Mouse (Mus musculus): ENCODE measurements around the gene Ric3. TPM values are rescaled to one million over a fixed set of nuclear protein-coding genes. Genes with fewer than 3 reads are reported as not detected.
A peak's percentile ranks its signal among the peaks of the same experiment; 100 is the strongest.

The Ric3 gene
- polyA plus RNA-seq, 1 experiment from 2014 or later = 5.3 TPM

DNA sequence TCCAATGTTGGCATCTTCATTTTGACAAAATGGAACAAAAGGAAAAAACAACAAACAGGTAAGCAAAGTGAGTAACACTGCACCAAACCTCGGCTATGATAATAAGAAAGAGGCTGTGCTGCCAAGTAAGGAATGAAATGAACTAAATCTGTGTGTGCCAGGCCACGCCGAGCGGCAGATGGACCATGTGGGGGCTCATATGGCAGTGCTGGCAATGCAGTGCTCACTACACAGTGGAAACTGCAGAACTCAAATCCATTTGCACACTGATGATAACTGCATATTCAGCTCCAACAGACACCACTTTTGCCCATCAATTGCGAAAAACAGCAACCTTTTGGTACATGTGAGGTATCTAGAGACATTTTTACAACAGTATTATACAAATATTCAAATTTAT is 43.7 kb downstream of the Ric3 start:
- Histone ChIP-seq H3K27ac (no peak overlapping the region), H3K9me3 (no peaks in the 10 kb centered on the region), H3K36me3 (no peaks in the 10 kb centered on the region), H3K9ac (no peak overlapping the region), H3K4me1 (no peaks in the 10 kb centered on the region), H3K4me3 (no peak overlapping the region), H3K27me3 (no peaks in the 10 kb centered on the region), H3K4me2 (replicated peaks) (no peak overlapping the region)
- WGBS = 81% methylated on average over 5 of the region's 5 CpGs
- ATAC-seq (ENCODE audit: insufficient number of reproducible peaks, insufficient read depth, low FRiP score, low TSS enrichment) = no peak

DNA sequence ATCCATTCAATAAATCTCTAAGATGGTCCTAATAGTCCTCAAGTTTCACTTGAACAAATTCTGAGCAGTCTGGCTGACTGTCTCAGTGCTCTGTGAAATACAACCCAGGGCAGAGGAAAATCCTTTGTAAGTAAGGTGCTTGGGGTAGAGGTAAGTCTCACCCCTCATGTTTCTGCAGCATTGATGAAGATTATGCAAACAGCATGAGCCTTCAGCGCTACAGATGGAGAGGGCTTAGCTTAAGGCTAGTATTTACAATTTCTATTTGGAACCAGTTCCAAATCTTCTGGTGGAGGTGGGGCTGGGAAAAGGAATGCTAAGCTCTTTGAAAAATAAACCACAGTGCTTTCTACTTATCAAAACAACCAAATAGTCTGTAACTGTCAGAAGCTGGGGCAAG is 44.1 kb downstream of the Ric3 start:
- Histone ChIP-seq H3K4me3 (no peak overlapping the region), H3K27me3 (no peaks in the 10 kb centered on the region), H3K4me2 (replicated peaks) (no peak overlapping the region), H3K9me3 (no peaks in the 10 kb centered on the region), H3K27ac (no peak overlapping the region), H3K36me3 (no peaks in the 10 kb centered on the region), H3K4me1 (no peaks in the 10 kb centered on the region), H3K9ac (no peak overlapping the region)
- 0 out of 2 replicates have a peak, but pooled peaks have one; percentile 6 for ATAC-seq (ENCODE audit: insufficient number of reproducible peaks, insufficient read depth, low FRiP score, low TSS enrichment)
- 43% methylated on average over 1 of the region's 1 CpGs for WGBS

DNA sequence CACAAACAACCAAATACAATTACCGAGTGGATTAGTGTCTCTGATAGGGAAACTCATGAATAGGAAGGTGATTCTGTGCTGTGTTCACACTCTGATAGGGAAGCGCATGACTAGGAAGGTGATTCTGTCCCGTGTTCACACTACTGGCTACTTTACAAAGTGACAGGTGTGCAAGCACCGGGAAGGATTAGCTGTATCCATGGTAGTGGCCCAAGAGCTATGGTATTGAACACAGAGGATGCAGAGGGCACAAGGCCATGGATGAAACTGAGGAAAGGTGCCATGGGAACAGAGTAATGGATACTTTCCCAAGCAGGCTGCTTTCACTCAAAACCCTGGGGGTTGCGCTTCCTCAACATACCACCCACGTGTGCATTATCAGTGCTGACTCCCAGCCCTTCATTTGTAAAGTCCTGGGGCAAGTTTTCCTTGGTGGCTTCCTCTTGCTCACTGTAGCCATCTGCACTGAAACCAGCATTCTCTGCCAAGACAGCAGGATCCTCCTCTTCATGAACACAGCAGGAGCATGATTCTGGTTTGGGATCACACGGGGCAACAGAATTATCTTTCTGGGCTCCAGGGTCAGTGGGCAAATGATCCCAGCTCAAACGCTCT is 44.9 kb downstream of the Ric3 start:
- Histone ChIP-seq H3K4me3 (no peak overlapping the region), H3K9ac (no peak overlapping the region), H3K9me3 (no peaks in the 10 kb centered on the region), H3K27me3 (no peaks in the 10 kb centered on the region), H3K27ac (no peak overlapping the region), H3K4me2 (replicated peaks) (no peak overlapping the region), H3K36me3 (no peaks in the 10 kb centered on the region), H3K4me1 (no peaks in the 10 kb centered on the region)
- no peak for ATAC-seq (ENCODE audit: insufficient number of reproducible peaks, insufficient read depth, low FRiP score, low TSS enrichment)
- WGBS = 77% methylated on average over 8 of the region's 8 CpGs

DNA sequence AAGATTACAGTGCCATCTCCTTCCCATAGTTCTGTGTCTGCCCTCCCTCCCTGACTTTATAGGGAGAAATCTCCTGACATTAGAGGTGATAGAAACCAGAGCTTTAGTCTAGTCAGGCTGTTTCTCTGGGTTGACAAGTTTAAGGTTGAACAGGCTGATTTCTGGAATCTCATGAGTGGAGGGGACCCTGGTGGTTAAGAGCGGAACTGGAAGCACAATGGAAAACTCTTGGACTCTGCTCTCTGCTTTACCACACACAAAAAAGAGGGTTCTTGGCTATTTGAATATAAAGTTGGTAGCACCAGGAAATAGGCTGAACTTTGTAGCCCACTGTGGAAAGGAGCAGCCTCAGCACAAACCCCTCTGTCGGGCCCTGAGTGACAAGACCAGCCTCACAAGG is 51.1 kb downstream of the Ric3 start:
- H3K4me2 ChIP-seq (replicated peaks) = no peak overlapping the region
- no peaks in the 10 kb centered on the region for H3K4me1 ChIP-seq
- no peak overlapping the region for H3K4me3 ChIP-seq
- no peak overlapping the region for H3K9ac ChIP-seq
- no peaks in the 10 kb centered on the region for H3K27me3 ChIP-seq
- 69% methylated on average over 2 of the region's 2 CpGs for WGBS
- H3K9me3 ChIP-seq = no peaks in the 10 kb centered on the region
- ATAC-seq (ENCODE audit: insufficient number of reproducible peaks, insufficient read depth, low FRiP score, low TSS enrichment) = no peak
- H3K36me3 ChIP-seq = no peaks in the 10 kb centered on the region
- H3K27ac ChIP-seq = no peak overlapping the region

DNA sequence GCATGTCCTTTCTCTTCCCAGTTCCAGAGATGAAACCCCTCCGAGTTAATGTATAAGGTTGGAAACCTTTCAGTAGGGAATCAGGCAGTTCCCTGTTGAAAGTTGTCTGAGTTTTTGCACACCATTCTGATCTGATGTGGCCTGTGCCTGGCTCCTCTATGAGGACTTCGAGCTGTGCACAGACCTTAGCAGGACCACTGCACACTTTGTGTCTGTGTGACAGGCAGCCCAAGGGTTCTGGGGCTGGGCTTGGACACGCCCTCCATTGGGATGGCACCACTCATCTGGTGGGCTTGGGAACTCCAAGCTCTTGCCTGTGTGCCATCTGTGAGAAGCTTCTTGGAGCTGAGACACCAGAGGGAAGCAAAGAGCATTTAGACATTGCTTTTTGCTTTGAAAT is 51.8 kb downstream of the Ric3 start:
- WGBS = 78% methylated on average over 3 of the region's 3 CpGs

DNA sequence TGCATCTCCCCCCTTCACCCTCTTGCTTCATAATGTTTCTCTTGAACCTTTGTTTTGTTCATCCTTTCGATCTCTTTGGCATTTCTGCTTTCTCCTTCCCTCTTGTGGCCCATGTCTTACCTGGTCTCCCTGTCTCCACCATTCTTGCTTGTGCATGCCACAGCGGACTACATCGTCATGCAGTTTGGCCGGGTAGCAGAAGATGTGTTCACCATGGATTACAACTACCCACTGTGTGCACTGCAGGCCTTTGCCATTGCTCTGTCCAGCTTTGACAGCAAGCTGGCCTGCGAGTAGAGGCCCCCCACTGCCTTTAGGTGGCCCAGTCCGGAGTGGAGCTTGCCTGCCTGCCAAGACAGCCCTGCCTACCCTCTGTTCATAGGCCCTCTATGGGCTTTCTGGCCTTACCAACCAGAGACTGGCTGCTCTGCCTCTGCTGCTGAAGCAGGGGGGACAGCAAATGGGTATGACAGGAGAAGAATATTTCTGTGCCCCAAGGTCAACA is 53.1 kb downstream of the Ric3 start:
- H3K9ac ChIP-seq = no peak overlapping the region; the same call in 1 of the 2 replicates
- WGBS = 83% methylated on average over 6 of the region's 6 CpGs
- H3K27me3 ChIP-seq = no peaks in the 10 kb centered on the region
- H3K9me3 ChIP-seq = no peaks in the 10 kb centered on the region
- H3K4me1 ChIP-seq = no peaks in the 10 kb centered on the region
- no peaks in the 10 kb centered on the region for H3K36me3 ChIP-seq
- no peak overlapping the region for H3K4me3 ChIP-seq
- H3K27ac ChIP-seq = no peak overlapping the region
- no peak overlapping the region for H3K4me2 ChIP-seq (replicated peaks)
- no peak for ATAC-seq (ENCODE audit: insufficient number of reproducible peaks, insufficient read depth, low FRiP score, low TSS enrichment)

More for the DNA sequence above, 51.8 kb downstream of the Ric3 start:
- H3K27ac ChIP-seq = no peak overlapping the region
- H3K36me3 ChIP-seq = no peaks in the 10 kb centered on the region
- no peaks in the 10 kb centered on the region for H3K27me3 ChIP-seq
- H3K9ac ChIP-seq = no peak overlapping the region
- H3K4me2 ChIP-seq (replicated peaks) = no peak overlapping the region
- H3K4me3 ChIP-seq = no peak overlapping the region
- no peaks in the 10 kb centered on the region for H3K9me3 ChIP-seq
- H3K4me1 ChIP-seq = no peaks in the 10 kb centered on the region
- no peak for ATAC-seq (ENCODE audit: insufficient number of reproducible peaks, insufficient read depth, low FRiP score, low TSS enrichment)

DNA sequence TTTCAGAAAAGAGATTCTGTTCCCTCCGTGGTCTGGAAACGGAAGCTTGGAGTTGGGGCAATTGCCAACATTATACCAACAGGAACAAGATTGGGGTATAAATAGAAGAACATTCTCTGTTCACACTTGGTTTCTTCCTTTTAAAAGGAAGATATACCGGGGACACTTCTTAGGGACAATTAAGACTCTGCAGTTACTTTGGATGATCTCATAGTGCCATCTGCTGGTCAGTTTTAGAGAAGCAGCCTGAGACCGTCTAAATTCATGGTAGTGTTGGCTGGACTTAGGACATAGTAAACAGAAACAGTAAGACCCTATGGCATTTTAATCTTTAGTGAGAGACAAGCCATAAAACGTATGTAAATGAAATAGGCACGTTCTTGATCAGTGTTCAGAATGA is 54.9 kb downstream of the Ric3 start:
- Histone ChIP-seq H3K4me2 (replicated peaks) (no peak overlapping the region), H3K9me3 (no peaks in the 10 kb centered on the region), H3K36me3 (no peaks in the 10 kb centered on the region), H3K27me3 (no peaks in the 10 kb centered on the region), H3K9ac (no peak overlapping the region), H3K27ac (no peak overlapping the region), H3K4me1 (no peaks in the 10 kb centered on the region), H3K4me3 (no peak overlapping the region)
- WGBS = 30% methylated on average over 6 of the region's 6 CpGs
- no peak for ATAC-seq (ENCODE audit: insufficient number of reproducible peaks, insufficient read depth, low FRiP score, low TSS enrichment)

DNA sequence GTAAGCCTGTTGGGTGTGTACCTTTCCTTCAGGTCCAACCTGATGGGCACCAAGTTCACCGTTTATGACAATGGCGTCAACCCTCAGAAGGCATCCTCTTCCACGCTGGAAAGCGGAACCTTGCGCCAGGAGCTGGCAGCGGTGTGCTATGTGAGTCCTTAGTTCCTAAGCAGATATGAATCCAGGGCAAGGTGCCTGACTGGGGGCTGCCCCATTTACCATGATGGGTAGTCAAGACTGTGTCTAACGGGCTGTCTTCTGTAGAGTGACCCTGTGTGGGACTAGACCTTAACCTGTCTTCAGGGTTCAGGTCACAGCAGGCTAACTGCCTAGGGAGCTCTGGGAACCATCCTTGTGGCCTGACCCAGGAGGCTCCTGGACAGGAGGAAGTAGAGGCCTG is 55.4 kb downstream of the Ric3 start:
- Histone ChIP-seq H3K9me3 (no peaks in the 10 kb centered on the region), H3K27ac (no peak overlapping the region), H3K4me1 (no peaks in the 10 kb centered on the region), H3K4me2 (replicated peaks) (no peak overlapping the region), H3K36me3 (no peaks in the 10 kb centered on the region), H3K27me3 (no peaks in the 10 kb centered on the region), H3K4me3 (no peak overlapping the region), H3K9ac (no peak overlapping the region)
- 91% methylated on average over 7 of the region's 7 CpGs for WGBS
- 0 out of 2 replicates have a peak, but pooled peaks have one; percentile 24 for ATAC-seq (ENCODE audit: insufficient number of reproducible peaks, insufficient read depth, low FRiP score, low TSS enrichment)

DNA sequence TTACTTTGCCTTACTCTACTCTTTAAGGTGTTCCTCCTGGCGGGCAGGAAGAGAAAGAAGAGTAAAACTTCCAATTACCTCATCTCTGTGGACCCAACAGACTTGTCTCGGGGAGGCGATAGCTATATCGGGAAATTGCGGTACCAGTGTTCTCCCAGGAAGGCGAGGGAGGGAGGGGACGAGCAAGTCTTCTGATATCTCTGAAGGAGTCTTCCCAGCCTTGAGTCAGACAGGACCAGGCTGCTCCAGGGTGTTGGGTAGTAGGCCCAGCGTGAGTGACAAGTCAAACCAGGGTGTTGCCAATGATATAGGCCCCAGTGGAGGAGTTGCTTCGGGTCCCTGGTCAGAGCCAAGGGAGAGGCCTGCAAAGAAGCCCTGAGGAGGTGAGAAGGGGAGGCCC is 56.2 kb downstream of the Ric3 start:
- H3K27me3 ChIP-seq = no peaks in the 10 kb centered on the region
- H3K36me3 ChIP-seq = no peaks in the 10 kb centered on the region
- no peak for ATAC-seq (ENCODE audit: insufficient number of reproducible peaks, insufficient read depth, low FRiP score, low TSS enrichment)
- H3K4me3 ChIP-seq = no peak overlapping the region
- no peak overlapping the region for H3K27ac ChIP-seq
- H3K9ac ChIP-seq = no peak overlapping the region
- H3K9me3 ChIP-seq = no peaks in the 10 kb centered on the region
- WGBS = 88% methylated on average over 9 of the region's 9 CpGs
- no peak overlapping the region for H3K4me2 ChIP-seq (replicated peaks)
- no peaks in the 10 kb centered on the region for H3K4me1 ChIP-seq

DNA sequence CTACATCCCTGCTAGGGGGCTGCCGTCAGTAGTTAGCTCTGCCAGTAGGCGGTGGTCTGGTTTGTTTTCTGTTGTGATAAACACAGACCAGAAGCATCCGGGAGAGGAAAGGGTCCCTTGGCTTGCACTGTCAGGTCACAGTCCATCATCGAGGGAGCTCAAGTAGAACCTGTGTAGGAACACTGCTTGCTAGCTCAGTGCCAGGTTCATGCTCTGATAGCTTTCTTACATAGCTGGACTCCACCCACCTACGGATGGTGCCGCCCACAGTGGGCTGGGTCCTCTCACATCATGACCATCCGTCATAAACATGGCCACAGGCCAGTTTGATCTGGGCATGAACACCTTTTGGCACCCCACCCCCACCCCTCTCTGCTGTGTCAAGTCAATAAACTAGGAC is 57.4 kb downstream of the Ric3 start:
- Histone ChIP-seq H3K27ac (no peak overlapping the region), H3K4me3 (no peak overlapping the region), H3K9me3 (no peaks in the 10 kb centered on the region), H3K9ac (no peak overlapping the region), H3K4me1 (no peaks in the 10 kb centered on the region), H3K27me3 (no peaks in the 10 kb centered on the region), H3K4me2 (replicated peaks) (no peak overlapping the region), H3K36me3 (no peaks in the 10 kb centered on the region)
- no peak for ATAC-seq (ENCODE audit: insufficient number of reproducible peaks, insufficient read depth, low FRiP score, low TSS enrichment)
- 90% methylated on average over 7 of the region's 7 CpGs for WGBS

DNA sequence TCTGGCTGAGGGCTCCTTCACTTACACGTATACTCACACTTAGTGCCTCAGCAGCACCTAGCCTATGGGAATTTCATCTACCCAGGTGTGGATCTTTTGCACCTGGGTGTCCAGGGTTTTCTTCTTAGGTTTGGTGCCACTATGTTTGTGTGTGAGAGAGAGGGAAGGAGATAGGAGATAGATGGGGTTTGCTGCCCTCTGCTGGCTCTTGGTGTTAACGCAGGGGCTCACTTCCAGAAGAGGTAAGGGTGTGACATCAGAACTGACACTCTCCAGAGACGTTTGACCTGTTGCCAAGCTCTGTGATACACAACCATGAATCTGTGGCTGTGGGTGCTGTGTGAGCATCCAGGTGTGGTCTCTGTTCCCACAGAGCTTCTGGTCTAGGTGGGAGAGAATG is 61.7 kb downstream of the Ric3 start:
- H3K27ac ChIP-seq = no peak overlapping the region
- WGBS = 12% methylated on average over 3 of the region's 3 CpGs
- no peak for ATAC-seq (ENCODE audit: insufficient number of reproducible peaks, insufficient read depth, low FRiP score, low TSS enrichment)
- H3K36me3 ChIP-seq = no peaks in the 10 kb centered on the region
- H3K4me2 ChIP-seq (replicated peaks) = no peak overlapping the region
- H3K27me3 ChIP-seq = no peaks in the 10 kb centered on the region
- no peaks in the 10 kb centered on the region for H3K4me1 ChIP-seq
- no peak overlapping the region for H3K4me3 ChIP-seq
- H3K9ac ChIP-seq = no peak overlapping the region
- H3K9me3 ChIP-seq = no peaks in the 10 kb centered on the region

DNA sequence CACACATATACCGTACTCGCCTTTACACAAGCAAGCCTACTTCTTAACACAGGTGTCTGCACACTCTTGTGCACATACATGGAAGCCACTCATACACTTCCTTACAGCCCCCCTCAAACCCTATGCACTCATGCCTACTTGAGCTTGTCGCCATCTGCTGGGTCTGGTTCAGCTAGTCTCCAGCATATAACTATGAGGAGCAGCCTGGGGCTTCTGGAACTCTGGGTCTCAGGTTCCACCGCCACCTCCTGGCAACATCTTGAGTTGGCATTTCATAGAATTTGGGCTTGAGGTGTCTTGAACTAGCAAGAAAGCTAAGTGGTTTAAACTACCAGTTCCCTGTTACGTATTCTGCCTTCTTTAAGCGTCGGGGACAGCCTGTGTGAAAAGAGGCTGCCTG is 63.9 kb downstream of the Ric3 start:
- ATAC-seq (ENCODE audit: insufficient number of reproducible peaks, insufficient read depth, low FRiP score, low TSS enrichment) = no peak
- Histone ChIP-seq H3K36me3 (no peaks in the 10 kb centered on the region), H3K27ac (no peak overlapping the region), H3K27me3 (no peaks in the 10 kb centered on the region), H3K9ac (no peak overlapping the region), H3K4me2 (replicated peaks) (no peak overlapping the region), H3K9me3 (no peaks in the 10 kb centered on the region), H3K4me3 (no peak overlapping the region), H3K4me1 (no peaks in the 10 kb centered on the region)
- 87% methylated on average over 7 of the region's 7 CpGs for WGBS

Measured in embryonic facial prominence, embryonic 12.5 days (tissue).